Mouse (Mus musculus): ENCODE results near the gene Rpl38. TPM values are rescaled to one million over a fixed set of nuclear protein-coding genes. Genes with fewer than 3 reads are reported as not detected.
"Not testable (repeated sequence)": the region's sequence is repeated elsewhere in the genome, so short reads cannot be mapped to it uniquely, and the experiment has no call there.

The Rpl38 gene
- total and polyA plus RNA-seq, 3 experiments = 335 to 660 (median 587) TPM

DNA sequence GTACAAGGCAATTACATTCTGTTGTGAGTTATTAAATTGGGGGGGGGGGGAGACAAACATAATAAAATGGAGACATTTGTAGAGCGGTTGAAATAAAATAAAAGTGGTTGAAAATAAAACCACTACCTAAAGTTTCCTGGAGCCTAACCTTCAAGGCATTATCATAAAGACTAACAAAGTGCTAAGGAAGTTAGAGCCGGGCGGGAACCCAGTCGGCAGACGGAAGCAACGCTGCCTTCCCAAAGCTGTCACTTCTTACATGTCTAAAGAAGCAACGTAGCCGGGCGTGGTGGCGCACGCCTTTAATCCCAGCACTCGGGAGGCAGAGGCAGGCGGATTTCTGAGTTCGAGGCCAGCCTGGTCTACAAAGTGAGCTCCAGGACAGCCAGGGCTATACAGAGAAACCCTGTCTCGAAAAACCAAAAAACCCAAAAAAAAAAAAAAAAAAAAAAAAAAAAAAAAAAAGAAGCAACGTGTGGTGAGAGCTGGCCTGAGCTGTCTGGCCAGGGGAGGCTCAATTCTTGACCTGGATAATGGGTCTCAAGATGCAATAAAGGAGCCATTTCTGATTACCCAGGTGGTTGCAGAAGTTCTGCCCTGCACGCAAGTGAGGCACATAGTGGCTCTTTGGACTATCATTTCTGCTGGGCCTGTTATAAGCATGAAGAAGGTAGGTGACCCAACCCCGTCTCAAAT, 940 bp upstream of the Rpl38 start:
- TF ChIP-seq CTCF (IDR thresholded peaks at IDR 0.05) = no peak
- no peak for TF ChIP-seq EP300 (IDR thresholded peaks at IDR 0.05; ENCODE audit: insufficient read depth, low read depth, low read length)
- no peak for TF ChIP-seq POLR2A (IDR thresholded peaks at IDR 0.05; ENCODE audit: insufficient read depth, low read depth, low read length)
- intact Hi-C loops (cut with DNase I) = loop anchor here (10.0 kb wide), 1 partner anchor 983 kb away; the partner anchor contains the start of genes D11Wsu47e and Fam104a
- no peak overlapping the region for H3K9ac ChIP-seq (ENCODE audit: low read depth, low read length)
- H3K4me1 ChIP-seq (ENCODE audit: control insufficient read depth, insufficient read depth, low read length) = peaks cover 11% of the 10 kb centered on the region
- H3K79me2 ChIP-seq (replicated peaks; ENCODE audit: control insufficient read depth, insufficient read depth, low read length) = no peaks in the 10 kb centered on the region
- no peaks in the 10 kb centered on the region for H3K27me3 ChIP-seq (ENCODE audit: control insufficient read depth, insufficient read depth, low read length)
- H3K27ac ChIP-seq = no peak overlapping the region
- WGBS = 30% methylated on average over 17 of the region's 18 CpGs
- DNase-seq = no peak
- no peak overlapping the region for H3K4me3 ChIP-seq
- peaks cover 9% of the 10 kb centered on the region for H3K36me3 ChIP-seq (ENCODE audit: control insufficient read depth, insufficient read depth, low read length)

DNA sequence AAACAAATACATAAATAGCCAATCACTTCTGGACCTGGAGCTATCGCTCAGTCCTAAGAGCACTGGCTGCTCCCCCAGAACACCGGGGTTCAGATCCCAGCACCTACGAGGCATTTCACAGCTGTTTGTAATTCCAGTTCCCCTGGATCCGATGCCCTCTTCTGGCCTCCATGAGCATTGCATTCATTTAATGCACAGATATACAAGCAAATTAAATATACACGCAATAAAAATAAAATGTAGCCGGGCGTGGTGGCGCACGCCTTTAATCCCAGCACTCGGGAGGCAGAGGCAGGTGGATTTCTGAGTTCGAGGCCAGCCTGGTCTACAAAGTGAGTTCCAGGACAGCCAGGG, 415 bp upstream of the Rpl38 start:
- 19% methylated on average over 11 of the region's 11 CpGs for WGBS
- not testable (repeated sequence) for H3K27me3 ChIP-seq (ENCODE audit: control insufficient read depth, insufficient read depth, low read length); H3K79me2 ChIP-seq (replicated peaks; ENCODE audit: control insufficient read depth, insufficient read depth, low read length); H3K27ac ChIP-seq; H3K36me3 ChIP-seq (ENCODE audit: control insufficient read depth, insufficient read depth, low read length); H3K9ac ChIP-seq (ENCODE audit: low read depth, low read length); H3K4me3 ChIP-seq
- intact Hi-C loops (cut with DNase I) = loop anchor here (10.0 kb wide), 1 partner anchor 983 kb away; the partner anchor contains the start of genes D11Wsu47e and Fam104a
- peaks cover 11% of the 10 kb centered on the region for H3K4me1 ChIP-seq (ENCODE audit: control insufficient read depth, insufficient read depth, low read length)
- DNase-seq = peak in 1 of 2 experiments; percentile 41

DNA sequence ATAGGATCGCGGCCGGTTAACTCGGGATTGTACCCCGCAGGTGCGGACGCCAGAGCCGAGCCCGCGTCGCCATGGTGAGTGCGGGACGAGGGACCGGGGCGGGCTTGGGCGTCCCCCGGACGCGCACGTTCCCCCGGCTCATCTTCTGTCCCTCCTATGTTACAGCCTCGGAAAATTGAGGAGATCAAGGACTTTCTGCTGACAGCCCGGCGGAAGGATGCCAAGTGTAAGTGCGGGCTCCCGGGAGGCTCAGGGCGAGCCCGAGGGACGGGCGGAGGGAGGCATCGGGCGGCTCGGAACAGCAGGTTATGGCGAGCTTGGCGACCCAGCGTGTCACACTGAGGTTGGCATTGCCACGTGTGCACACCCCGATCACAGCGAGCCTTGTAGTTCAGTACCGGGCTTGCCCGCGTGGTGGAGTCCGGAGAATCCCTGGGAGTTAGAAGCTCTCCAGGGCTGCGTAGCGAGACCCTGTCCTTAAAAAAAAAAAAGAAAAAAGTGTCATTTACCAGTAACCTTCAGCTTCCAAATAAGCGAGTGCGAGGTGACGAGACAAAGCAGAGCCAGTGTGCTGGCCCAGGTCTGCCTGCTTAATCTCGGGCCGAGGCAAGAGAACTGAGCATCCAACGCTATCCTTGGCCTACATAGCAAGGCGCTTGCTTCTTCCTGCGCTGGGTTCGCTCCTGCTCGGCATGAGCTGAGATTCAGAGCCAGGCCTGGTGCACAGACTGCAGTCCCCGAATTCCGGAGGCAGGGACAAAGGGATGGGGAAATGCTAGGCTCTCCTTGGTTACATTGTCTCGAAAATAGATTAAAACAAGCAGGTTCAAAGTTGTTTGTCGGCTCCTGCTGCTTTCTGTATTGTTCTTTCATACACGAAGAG, 658 bp downstream of the Rpl38 start:
- Histone ChIP-seq H3K4me3 (peak overlapping the region; percentile 91), H3K27ac (peak overlapping the region; percentile 73), H3K36me3 (ENCODE audit: control insufficient read depth, insufficient read depth, low read length) (peaks cover 9% of the 10 kb centered on the region), H3K79me2 (replicated peaks; ENCODE audit: control insufficient read depth, insufficient read depth, low read length) (no peaks in the 10 kb centered on the region), H3K27me3 (ENCODE audit: control insufficient read depth, insufficient read depth, low read length) (no peaks in the 10 kb centered on the region), H3K4me1 (ENCODE audit: control insufficient read depth, insufficient read depth, low read length) (peaks cover 11% of the 10 kb centered on the region), H3K9ac (ENCODE audit: low read depth, low read length) (peak overlapping the region; percentile 87)
- TF ChIP-seq POLR2A (IDR thresholded peaks at IDR 0.05; ENCODE audit: insufficient read depth, low read depth, low read length) (no peak), EP300 (IDR thresholded peaks at IDR 0.05; ENCODE audit: insufficient read depth, low read depth, low read length) (0 out of 2 replicates have a peak, but pooled peaks have one; percentile 28), CTCF (IDR thresholded peaks at IDR 0.05) (peak; percentile 78)
- under 1% methylated on average over 60 of the region's 60 CpGs for WGBS
- DNase-seq = peak; percentile 74 to 77
- intact Hi-C loops (cut with DNase I) = loop anchor here (10.0 kb wide), 1 partner anchor 984 kb away; the partner anchor contains the start of genes D11Wsu47e and Fam104a

DNA sequence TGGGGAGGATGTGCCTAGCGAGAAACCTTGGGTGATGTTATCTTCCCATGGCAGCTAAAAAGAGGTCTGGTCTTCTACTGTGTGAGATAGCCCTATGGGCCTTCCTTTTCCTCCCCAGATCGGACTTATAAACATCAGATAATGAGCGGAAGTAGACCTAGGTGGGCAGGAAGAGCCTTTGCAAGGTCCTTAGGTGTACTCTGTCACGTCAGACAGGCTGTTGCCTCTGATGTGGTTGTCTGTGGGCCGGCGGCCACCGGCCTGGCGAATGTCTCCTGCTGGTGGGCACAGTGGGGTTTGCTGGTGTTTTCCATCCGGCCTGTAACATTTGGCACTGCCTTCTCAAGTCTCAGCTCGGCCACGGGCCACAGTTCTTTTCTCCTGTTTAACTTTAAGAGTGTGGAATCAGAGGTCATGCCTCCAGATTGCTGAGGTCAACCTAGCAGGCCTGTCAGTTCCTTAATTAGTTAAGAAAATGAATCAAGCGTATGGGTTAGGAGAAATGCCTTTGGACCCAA, 1.4 kb downstream of the Rpl38 start:
- peak overlapping the region; percentile 91 for H3K4me3 ChIP-seq
- H3K79me2 ChIP-seq (replicated peaks; ENCODE audit: control insufficient read depth, insufficient read depth, low read length) = no peaks in the 10 kb centered on the region
- peaks cover 9% of the 10 kb centered on the region for H3K36me3 ChIP-seq (ENCODE audit: control insufficient read depth, insufficient read depth, low read length)
- no peaks in the 10 kb centered on the region for H3K27me3 ChIP-seq (ENCODE audit: control insufficient read depth, insufficient read depth, low read length)
- peak overlapping the region; percentile 87 for H3K9ac ChIP-seq (ENCODE audit: low read depth, low read length)
- no peak for DNase-seq
- TF ChIP-seq EP300 (IDR thresholded peaks at IDR 0.05; ENCODE audit: insufficient read depth, low read depth, low read length) (no peak), POLR2A (IDR thresholded peaks at IDR 0.05; ENCODE audit: insufficient read depth, low read depth, low read length) (no peak), CTCF (IDR thresholded peaks at IDR 0.05) (no peak)
- intact Hi-C loops (cut with DNase I) = loop anchor here (10.0 kb wide), 1 partner anchor 985 kb away; the partner anchor contains the start of genes D11Wsu47e and Fam104a
- WGBS = 11% methylated on average over 12 of the region's 12 CpGs
- peak overlapping the region; percentile 73 for H3K27ac ChIP-seq
- H3K4me1 ChIP-seq (ENCODE audit: control insufficient read depth, insufficient read depth, low read length) = peaks cover 11% of the 10 kb centered on the region

DNA sequence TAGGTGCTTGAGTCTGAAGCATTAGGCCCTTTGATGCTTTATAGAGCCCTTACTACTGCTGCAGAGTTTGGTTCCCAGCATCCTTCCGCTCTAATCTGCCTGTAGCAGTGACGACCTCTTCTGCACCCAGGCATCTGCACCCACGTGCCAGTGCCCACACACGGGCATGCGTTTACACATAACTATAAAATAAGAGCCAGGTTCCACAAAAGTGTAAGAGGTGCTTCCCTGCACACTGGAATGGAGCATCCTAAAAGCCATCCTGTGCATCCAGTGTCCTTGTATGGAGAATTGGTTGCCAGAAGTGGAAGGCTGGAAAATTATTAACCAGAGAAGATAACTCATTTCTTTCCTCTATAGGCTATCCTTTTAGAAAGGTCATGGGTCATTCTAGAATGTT, 2.8 kb downstream of the Rpl38 start:
- Histone ChIP-seq H3K36me3 (ENCODE audit: control insufficient read depth, insufficient read depth, low read length) (peaks cover 9% of the 10 kb centered on the region), H3K4me1 (ENCODE audit: control insufficient read depth, insufficient read depth, low read length) (peaks cover 12% of the 10 kb centered on the region), H3K4me3 (no peak overlapping the region), H3K27me3 (ENCODE audit: control insufficient read depth, insufficient read depth, low read length) (no peaks in the 10 kb centered on the region), H3K79me2 (replicated peaks; ENCODE audit: control insufficient read depth, insufficient read depth, low read length) (no peaks in the 10 kb centered on the region), H3K27ac (no peak overlapping the region), H3K9ac (ENCODE audit: low read depth, low read length) (no peak overlapping the region)
- 86% methylated on average over 5 of the region's 5 CpGs for WGBS
- intact Hi-C loops (cut with DNase I) = no loop called here
- DNase-seq = no peak
- TF ChIP-seq EP300 (IDR thresholded peaks at IDR 0.05; ENCODE audit: insufficient read depth, low read depth, low read length) = no peak
- no peak for TF ChIP-seq POLR2A (IDR thresholded peaks at IDR 0.05; ENCODE audit: insufficient read depth, low read depth, low read length)
- no peak for TF ChIP-seq CTCF (IDR thresholded peaks at IDR 0.05)
